Mouse (Mus musculus) forebrain, embryonic 12.5 days (tissue): ENCODE measurements at regions not wholly inside any gene's neighbourhood (a gene's known extent, or its start where the extent isn't known, plus 50 kb on each side); places are given as distances from the start of the nearest gene placed in this dataset.

ENCODE experiments used
- ATAC-seq: fragments of 200-750 bp; cut with Nextera tagmentation; 2 replicates; pipeline ENCODE4 v1.8.0; 2017; ENCODE audit warnings: moderate TSS enrichment; ENCODE audit not compliant: low FRiP score
- H3K27ac ChIP-seq: fragments of 300-500 bp; sonication (generic); 2 replicates; pipeline ENCODE4 v1.5.1; 2016; ENCODE audit warnings: mild to moderate bottlenecking
- H3K27me3 ChIP-seq: fragments of 300-500 bp; sonication (generic); 2 replicates; pipeline ENCODE4 v1.6.1; 2016; ENCODE audit warnings: mild to moderate bottlenecking
- H3K36me3 ChIP-seq: fragments of 300-500 bp; sonication (generic); replicated peaks from 2 replicates; pipeline ENCODE4 v1.6.1; 2016; ENCODE audit warnings: mild to moderate bottlenecking
- H3K4me1 ChIP-seq: fragments of 300-500 bp; sonication (generic); 2 replicates; pipeline ENCODE4 v1.6.1; 2016
- H3K4me2 ChIP-seq: fragments of 300-500 bp; sonication (generic); 2 replicates; pipeline ENCODE4 v1.6.1; 2016; ENCODE audit warnings: mild to moderate bottlenecking, moderate library complexity
- H3K4me3 ChIP-seq: fragments of 300-500 bp; sonication (generic); replicated peaks from 2 replicates; pipeline ENCODE4 v1.5.1; 2016; ENCODE audit warnings: mild to moderate bottlenecking
- H3K9ac ChIP-seq: fragments of 300-500 bp; sonication (generic); 2 replicates; pipeline ENCODE4 v1.6.1; 2016; ENCODE audit warnings: mild to moderate bottlenecking
- H3K9me3 ChIP-seq: fragments of 300-500 bp; sonication (generic); 2 replicates; pipeline ENCODE4 v1.6.1; 2016
- WGBS: fragments of 180-500 bp; shearing (Covaris S2); methylation state at CpG from one replicate; pipeline ENCODE4 v1.1.7; 2016; 5-methylcytosine and 5-hydroxymethylcytosine counted together

DNA sequence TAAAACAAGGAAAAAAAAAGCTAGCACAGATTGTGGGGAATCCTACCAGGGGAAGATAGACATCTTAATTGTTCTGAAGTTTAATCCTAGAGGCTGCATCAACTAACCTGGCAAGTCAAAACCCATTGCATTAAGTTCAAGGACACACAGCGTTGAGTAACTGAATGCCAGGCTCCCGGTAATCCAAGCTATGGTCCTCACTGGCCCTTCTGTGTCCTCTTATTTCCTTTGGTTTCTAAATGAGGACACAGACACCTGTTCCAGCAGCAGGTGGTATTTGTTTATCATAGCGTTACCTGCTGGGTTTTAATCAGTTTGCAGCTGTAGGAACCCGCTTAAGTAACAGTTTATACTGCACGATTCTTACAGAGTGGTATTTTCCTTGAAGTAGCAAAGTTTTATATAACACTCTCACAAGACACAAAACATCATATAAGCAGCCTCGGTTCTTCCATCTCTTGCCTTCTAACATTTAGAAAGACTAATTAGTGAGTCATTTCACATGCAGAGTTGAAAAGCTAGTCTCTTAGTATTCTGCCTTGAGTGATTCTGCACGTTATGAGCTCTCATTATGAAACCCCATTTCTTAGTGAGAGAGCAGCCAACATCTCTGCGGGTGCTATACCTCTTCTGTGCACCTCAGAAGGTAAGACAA is 1832.0 kb upstream of the Pcdh7 start:
- H3K27me3 ChIP-seq = no peaks in the 10 kb centered on the region
- H3K9me3 ChIP-seq = no peaks in the 10 kb centered on the region
- H3K36me3 ChIP-seq = no peaks in the 10 kb centered on the region
- no peak overlapping the region for H3K9ac ChIP-seq
- no peak for ATAC-seq
- no peak overlapping the region for H3K4me2 ChIP-seq
- no peaks in the 10 kb centered on the region for H3K4me1 ChIP-seq
- no peak overlapping the region for H3K4me3 ChIP-seq
- no peak overlapping the region for H3K27ac ChIP-seq
- WGBS = 43% methylated on average over 8 of the region's 8 CpGs

DNA sequence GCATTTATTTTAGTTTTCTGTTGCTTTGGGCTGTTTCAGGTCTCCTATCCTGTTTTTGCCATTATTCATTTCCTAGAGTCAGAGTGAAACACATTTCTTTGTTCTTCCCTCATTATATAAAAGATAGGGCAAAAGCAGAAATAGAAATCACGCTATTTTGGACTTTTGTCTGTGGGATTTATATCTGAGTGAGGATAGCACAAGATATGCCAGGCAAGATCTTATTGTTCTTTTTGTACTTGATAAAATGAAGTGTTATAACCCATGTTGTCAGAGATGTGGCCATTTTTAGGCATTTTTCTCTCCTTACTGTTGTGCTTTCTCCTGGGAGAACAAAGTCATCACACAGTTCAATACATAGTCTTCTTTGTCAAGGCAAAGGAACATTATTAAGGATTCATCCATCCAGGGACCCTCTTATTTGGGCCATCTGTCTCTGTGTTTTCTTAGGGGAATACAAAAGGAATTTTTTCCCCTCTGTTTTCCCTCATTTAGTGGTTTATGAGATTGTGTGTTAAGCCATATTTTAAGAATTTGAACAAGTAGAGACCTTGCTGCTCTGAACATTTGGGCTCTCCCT is 1825.9 kb upstream of the Pcdh7 start:
- Histone ChIP-seq H3K27me3 (no peaks in the 10 kb centered on the region), H3K4me1 (no peaks in the 10 kb centered on the region), H3K4me2 (no peak overlapping the region), H3K36me3 (no peaks in the 10 kb centered on the region), H3K27ac (no peak overlapping the region), H3K9ac (no peak overlapping the region), H3K4me3 (no peak overlapping the region), H3K9me3 (no peaks in the 10 kb centered on the region)
- ATAC-seq = no peak
- 83% methylated on average over 1 of the region's 1 CpGs for WGBS

DNA sequence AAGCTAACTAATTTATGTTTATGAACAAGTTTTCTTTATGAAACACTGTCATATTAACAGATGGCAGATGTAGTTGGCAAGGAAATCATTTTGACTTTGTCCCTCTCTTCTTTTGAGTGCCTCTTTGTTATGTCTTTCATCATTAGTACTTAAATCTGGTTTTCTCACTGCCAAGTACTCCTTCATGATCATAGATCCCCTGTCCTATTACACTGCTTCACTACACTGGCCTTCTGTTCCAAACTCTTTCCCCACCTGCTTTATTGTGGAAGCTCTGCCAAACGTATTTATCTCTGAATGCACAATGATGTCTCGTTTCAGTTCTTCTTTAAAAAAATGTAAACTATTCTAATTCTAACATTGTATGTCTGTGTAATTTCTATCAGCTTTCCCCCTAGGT is 1776.3 kb upstream of the Pcdh7 start:
- no peaks in the 10 kb centered on the region for H3K4me1 ChIP-seq
- H3K27ac ChIP-seq = no peak overlapping the region
- H3K9ac ChIP-seq = no peak overlapping the region
- no peak for ATAC-seq
- H3K36me3 ChIP-seq = no peaks in the 10 kb centered on the region
- no peak overlapping the region for H3K4me3 ChIP-seq
- no peaks in the 10 kb centered on the region for H3K27me3 ChIP-seq
- H3K4me2 ChIP-seq = no peak overlapping the region
- no peaks in the 10 kb centered on the region for H3K9me3 ChIP-seq
- WGBS = 84% methylated on average over 2 of the region's 2 CpGs

DNA sequence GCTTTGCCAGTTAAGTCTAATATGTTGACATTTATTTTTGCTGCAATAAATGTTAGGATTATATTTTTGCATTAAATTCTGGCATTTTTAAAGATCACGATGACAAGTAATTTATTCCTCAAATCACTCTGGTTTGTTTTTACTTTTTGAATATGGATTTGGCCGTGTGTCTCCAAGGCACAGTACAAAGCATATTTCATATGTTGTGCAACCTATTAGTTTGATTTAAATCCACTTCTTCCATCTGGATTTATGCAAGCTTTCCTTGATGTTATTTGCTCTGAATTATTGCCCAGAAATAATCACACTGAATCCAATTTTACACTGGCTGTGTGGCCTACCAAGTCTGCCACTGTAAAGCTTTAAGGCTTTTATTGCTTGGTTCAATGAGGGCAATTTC is 1741.3 kb upstream of the Pcdh7 start:
- Histone ChIP-seq H3K27me3 (no peaks in the 10 kb centered on the region), H3K9me3 (no peaks in the 10 kb centered on the region), H3K27ac (no peak overlapping the region), H3K9ac (no peak overlapping the region), H3K36me3 (no peaks in the 10 kb centered on the region), H3K4me2 (no peak overlapping the region), H3K4me3 (no peak overlapping the region), H3K4me1 (no peaks in the 10 kb centered on the region)
- WGBS = 88% methylated on average over 2 of the region's 2 CpGs
- no peak for ATAC-seq

DNA sequence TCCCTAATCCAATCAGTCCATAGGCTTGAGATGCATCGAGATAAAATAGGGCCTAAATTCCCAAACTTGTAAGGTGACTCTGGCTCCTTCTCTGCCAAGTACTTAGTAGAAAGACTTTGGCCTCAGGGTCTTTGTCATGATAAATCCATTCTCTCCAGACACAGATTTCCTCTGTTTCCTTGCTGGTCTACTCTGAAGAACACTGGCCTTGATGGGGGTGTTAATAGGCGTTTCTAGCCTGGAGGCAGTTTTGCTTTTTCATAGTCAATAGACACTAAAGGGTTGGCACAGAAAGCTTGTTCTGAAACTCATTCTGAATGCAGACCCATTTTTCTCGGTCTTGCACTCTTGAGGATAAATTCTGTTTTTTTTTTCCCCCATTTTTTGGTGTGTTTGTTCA is 1709.9 kb upstream of the Pcdh7 start:
- Histone ChIP-seq H3K9ac (no peak overlapping the region), H3K4me2 (no peak overlapping the region), H3K27me3 (no peaks in the 10 kb centered on the region), H3K36me3 (no peaks in the 10 kb centered on the region), H3K9me3 (no peaks in the 10 kb centered on the region), H3K27ac (no peak overlapping the region), H3K4me1 (no peaks in the 10 kb centered on the region), H3K4me3 (no peak overlapping the region)
- ATAC-seq = no peak; the same call in 1 of the 2 replicates
- 47% methylated on average over 3 of the region's 3 CpGs for WGBS

DNA sequence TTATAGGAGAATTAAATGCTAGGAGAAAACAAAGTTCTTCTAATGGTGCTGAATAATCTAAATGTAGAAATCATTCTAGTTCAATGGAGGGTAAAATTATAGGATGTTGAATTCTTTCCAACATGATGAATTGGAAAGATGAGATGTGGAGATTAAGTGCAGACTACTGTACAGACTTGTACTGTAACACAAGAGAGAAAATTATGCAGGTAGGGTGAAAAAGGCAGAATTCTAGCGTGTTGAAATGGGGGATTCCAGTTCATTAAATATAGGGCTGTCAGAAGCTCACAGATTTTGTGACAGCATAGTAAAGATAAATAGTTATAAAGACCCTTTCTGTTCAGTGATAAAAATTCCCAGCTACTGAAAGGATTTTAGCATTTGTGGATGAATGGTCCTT is 1697.3 kb upstream of the Pcdh7 start:
- ATAC-seq = 0 out of 2 replicates have a peak, but pooled peaks have one; percentile 30
- H3K4me2 ChIP-seq = no peak overlapping the region
- no peaks in the 10 kb centered on the region for H3K36me3 ChIP-seq
- WGBS = 76% methylated on average over 1 of the region's 1 CpGs
- no peak overlapping the region for H3K9ac ChIP-seq
- H3K27ac ChIP-seq = no peak overlapping the region
- no peaks in the 10 kb centered on the region for H3K9me3 ChIP-seq
- H3K4me1 ChIP-seq = no peaks in the 10 kb centered on the region
- H3K27me3 ChIP-seq = no peaks in the 10 kb centered on the region
- no peak overlapping the region for H3K4me3 ChIP-seq
